Mouse (Mus musculus): ENCODE results near the gene Ipcef1.

The Ipcef1 gene

DNA sequence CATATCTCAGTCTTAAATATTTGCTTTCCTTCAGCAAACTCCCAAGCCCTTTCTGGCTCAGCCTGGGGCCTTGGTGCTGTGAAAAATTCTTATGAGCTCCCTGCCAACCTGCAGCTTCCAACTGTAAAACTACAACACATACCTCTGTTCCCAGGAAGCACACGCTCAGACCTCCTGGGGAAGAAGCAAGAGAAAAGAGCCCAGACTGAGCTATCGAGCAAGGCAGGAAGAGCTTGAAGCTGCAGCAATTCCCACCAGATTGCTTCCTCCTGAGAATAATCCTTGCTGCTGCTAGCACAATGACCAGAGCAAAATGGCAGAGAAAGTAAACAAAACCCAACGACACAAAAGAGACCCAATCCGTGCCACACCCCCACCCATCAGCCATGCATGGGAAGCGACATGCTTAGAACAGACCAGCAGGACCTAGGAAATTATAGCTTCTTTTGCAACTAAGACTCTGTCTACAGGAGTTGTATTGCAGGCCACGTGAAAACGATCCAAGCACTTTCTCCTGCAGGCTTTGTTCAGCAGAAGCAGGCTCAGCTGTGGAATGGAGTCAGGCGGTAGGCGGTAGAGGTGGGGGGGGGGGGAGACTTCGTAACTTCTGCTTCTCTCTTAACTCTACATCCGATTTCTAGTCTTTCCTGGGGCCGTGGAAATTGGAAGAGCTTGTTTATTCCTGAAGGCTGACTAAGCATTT lies at the start of gene Ipcef1:
TSS of gene Ipcef1 (minus strand) at position 164 of the 703 bp plus-strand sequence.
- no peak for DNase-seq (ENCODE audit: low read depth, low spot score)

DNA sequence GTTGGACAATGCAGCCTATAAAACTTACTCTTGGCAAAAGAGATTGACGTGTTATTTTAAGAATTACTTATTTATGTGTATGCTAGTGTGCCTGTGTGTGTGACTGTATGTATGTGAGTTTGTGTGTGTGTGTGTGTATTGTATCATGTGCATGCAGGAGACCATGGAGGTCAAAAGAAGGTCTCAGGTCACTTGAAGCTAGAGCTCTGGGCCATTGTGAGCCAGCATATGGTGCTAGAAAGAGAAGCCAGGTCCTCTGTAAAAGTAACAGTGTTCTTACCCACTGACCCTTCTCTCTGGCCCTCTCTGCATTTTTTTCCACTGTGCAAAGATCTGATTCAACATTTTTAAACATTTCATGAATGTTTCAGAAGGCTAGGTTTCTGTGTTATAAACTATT lies 25.7 kb upstream of the Ipcef1 start:
- DNase-seq (ENCODE audit: low read depth, low spot score) = no peak

DNA sequence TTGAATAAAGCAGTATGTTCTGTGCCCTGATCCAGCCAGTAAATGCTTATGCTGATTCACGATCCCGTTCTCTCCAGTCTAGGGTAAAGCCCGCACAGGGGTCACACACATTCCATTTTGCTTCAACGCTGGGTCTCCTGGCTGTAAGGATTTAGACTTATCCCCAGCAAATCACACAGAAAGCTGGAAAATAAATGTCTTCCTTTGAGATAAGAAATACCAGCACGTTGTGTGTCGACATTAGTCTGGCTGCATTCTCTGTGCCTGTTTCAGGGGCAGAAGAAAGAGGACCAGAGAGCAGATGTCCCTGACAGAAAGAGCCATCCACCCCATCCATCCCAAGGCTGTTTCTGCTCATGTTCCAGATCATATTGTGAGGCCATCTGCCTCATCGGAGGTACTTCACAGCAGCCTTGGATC lies 25.1 kb upstream of the Ipcef1 start:
- no peak for DNase-seq (ENCODE audit: low read depth, low spot score)

DNA sequence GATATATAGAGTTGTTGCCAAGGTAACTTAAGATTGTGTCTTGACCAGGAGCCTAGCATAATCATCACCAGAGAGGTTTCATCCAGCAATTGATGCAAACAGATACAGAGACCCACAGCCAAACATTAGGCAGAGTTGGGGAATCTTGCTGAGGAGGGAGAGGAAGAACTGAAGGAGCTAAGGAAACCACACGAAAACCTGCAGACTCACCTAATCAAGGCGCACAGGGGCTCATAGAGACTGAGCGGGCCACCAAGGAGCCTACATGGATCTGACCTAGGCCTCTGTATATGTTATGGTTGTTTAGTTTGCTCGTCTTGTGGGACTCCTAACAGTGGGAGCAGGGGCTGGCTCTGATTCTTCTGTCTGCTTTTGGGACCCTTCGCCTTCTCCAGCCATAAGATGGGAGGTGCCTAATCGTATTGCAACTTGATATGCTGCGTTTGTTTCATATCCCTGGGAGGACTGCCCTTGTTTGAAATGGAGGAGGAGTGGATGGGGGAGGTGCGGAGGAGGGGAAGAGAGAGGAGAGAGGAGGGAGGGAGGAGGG lies 24.5 kb upstream of the Ipcef1 start:
- DNase-seq (ENCODE audit: low read depth, low spot score) = no peak

DNA sequence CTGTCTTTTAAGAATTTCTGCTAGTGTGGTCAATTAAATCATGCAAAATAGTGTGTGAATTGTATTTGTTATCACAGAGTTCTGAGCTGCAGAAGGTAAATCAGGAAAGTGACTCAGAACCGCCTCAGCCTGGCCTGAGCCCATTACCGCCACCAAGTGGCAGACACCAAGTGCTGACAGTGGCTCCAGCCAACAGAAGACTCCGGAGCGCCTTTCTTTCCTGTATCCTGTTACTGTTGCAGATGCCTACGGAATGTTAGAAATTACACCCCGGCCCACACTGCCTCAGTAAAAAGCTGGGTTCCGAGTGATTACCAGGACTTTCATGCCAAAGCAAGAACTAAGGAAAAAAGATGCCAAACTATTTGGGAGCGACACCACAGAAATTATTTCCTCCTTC lies 23.9 kb upstream of the Ipcef1 start:
- DNase-seq (ENCODE audit: low read depth, low spot score) = peak; percentile 38

DNA sequence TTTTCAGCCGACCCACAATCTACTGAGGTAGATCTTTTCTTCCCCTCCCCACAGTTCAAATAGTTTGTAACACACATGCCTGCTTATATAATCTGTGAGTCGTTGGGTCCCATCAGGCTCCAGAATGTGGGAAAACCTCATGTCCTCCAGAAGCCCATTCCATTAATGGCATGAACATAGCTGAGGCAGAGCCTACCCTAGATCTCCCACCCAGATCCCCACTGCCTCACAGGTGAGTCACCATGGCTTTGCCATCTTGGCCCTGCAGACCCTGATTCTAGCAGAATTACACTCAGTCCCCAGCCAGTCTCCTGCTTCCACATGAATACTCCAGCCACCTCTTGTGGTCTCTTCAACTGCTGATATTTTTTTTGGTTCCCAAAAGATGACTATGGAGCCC lies 23.4 kb upstream of the Ipcef1 start:
- no peak for DNase-seq (ENCODE audit: low read depth, low spot score)

DNA sequence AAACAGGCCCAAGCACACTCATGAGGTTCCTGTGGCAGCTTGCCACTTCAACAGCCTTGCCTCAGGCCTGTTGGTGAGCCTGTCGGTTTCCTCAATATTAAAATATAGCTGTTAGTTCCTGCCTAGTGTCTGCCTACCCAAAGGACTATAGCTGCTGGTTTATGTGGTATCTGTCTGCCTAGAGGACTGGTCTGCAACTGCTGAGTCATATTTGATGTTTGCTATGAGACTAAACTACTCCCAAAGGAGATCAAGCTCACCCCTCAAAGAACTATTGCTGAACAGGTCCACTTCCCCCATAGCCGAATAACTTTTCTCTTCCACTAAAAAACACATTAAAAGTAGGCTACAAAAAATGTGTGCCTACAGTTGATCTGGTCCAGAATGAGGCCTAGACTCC lies 22.0 kb upstream of the Ipcef1 start:
- no peak for DNase-seq (ENCODE audit: low read depth, low spot score)

DNA sequence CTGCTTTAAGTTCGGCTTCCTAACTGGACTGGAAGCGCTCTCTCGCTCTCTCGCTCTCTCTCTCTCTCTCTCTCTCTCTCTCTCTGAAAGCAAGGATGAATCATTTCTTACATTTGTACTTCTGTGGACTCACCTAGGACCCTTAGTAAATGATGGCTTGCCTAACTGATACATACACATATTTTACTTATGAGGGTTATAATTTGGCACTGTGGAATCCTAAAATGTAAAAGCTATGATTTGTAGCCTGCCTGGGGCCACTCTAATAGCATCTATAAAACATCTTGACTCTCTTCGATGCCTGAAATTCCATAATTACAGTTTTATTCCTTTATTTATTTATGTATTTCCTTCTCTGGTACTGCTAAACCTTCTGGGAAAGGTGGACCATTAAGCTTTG lies 18.6 kb upstream of the Ipcef1 start:
- no peak for DNase-seq (ENCODE audit: low read depth, low spot score)

DNA sequence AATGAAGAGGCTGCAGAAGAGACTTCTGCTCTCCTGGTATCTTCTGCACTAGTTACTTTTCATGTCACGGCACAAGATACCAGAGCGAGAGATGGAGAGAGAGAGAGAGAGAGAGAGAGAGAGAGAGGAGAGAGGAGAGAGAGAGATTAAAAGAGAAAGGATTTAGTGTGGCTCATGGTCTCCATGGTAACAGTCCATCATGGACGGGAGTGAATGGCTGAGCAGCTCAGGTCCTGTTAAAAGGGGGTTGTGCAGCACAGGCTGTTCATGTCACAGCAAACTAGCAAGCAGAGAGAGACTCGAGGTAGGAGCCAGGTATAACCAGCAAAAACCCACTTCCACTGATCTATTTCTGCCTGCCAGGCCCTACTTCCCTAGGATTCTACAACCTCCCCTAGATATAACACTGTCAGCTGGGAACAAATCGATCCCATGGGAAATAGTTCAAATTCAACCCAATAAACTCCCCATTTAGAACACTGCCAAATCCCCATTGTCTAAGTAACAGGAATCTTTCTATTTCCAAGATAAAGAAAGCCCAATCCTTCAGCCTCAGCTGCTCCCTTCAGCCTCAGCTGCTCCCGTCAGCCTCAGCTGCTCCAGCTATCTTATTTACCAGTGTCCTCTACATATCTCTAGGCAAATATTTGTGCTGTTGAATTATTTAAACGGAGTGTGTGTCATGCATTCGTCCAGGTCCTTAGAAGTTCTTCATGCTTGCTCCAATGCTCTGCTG lies 18.0 kb upstream of the Ipcef1 start:
- DNase-seq (ENCODE audit: low read depth, low spot score) = no peak

DNA sequence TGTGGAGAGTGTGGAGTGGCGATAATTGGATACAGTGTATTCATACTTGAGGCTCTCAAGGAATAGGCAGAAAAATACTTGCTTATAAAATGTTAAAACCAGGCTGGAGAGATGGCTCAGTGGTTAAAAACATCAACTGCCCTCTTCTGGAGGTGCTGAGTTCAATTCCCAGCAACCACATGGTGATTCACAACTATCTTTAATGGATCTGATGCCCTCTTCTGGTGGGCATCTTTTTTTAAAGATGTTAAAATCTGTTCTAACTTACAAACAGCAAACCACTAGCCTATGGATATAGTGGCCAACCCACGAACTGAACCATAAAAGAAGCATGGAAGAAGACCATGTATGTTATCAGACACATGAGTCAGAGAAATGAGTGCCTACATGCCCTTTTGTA lies 16.8 kb upstream of the Ipcef1 start:
- DNase-seq (ENCODE audit: low read depth, low spot score) = no peak

DNA sequence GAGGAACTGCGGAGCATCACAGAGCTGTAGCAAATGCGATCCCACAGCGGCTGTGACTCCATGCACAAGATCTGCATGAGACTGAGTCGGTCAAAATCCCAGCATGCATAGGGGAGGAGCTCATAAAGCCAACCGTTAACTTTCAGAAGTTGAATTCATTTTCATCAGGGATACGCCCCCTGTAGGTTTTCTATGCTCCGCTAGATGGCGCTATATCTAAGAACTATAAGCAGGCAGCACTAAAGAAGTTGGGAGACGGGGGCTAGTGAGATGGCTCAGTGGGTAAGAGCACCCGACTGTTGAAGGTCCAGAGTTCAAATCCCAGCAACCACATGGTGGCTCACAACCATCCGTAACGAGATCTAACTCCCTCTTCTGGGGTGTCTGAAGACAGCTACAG lies 16.3 kb upstream of the Ipcef1 start:
- DNase-seq (ENCODE audit: low read depth, low spot score) = no peak

DNA sequence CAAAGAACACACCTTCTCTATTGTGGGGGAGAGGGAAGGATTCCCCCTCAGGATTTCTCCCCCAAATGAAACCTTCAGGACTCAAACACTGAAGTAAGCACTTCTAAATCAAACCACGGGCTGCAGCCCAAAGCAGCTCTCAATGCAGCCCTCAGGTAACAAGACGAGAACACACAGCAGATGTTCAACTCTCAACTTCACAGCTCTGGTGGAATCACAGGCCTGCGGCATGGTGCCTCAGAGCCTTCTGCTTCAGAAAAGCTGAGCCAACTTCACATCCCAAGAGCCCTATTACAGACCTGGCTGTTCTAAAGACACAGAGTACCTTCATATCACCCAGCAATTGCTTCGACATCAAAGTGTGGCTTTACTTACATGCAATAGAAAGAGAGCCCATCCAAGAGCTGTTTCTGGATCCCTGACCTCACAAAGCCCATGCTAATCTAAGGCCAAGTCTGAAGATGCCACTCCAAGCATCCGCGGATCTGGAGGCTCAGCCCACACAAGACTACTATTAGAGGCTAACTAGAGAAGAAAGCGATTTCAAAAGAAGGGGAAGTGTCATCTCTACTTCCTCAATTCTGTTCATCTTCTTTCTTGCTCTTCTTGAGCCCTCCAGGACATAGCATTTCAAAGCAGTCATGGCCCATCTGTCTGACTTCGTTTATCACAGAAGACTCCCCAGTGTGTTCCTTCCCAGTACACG lies 11.6 kb upstream of the Ipcef1 start:
- peak; percentile 4 for DNase-seq (ENCODE audit: low read depth, low spot score)

DNA sequence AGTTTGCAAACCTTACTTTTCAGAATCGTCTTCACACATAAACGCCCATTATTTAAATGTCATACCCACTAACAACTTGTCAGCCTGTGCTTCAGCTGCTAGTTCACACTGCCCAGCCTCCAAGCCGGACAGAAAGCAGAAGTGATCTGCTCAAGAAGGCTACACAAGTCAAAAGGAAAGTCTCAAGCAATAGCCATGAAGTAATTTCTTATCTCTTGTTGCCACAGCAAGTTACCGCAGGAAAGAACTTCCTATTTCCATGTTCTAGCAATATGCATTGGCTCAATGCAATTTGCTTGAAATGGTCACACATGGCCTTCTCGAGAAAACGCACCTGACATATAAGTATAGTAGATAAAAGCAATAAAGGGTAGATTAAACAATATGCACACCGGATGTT lies 10.7 kb upstream of the Ipcef1 start:
- DNase-seq (ENCODE audit: low read depth, low spot score) = peak; percentile 25

DNA sequence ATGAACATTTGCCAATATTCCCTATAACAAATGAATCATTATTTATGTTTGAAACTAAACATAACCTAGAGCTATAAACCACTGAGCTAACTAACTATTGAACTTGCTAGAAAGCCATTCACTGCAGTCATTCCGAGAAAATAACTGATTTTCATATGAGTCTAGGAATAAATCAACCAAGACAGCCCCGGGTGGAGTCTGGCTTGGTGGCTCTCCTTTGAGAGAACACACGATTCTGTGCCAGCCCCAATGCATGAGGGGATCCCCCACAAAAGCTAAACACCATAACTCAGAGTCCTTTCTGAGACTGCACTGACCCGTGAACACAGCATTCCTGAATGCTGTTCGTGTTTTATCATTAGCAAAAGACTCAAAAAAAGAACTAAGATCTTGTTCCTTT lies 8.0 kb upstream of the Ipcef1 start:
- no peak for DNase-seq (ENCODE audit: low read depth, low spot score)

DNA sequence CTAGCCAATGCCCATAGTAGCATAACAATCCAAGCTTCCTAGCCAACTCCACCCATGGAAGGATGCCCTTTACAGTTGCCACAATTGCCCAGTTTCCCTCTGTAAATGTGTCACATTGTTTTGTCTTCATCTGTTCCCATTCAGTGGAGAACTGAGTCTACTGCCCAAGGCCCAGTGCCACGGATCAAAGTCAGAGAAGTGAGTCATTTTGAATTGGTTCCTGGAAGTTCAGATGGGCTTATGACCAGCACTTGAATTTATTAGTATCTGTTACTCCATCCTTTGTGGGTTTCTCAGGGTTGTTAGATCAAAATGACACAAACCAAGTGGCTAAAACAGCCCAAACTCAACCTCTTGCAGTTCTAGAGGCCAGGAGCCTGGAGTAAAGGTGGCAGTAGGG lies 5.3 kb upstream of the Ipcef1 start:
- DNase-seq (ENCODE audit: low read depth, low spot score) = no peak

DNA sequence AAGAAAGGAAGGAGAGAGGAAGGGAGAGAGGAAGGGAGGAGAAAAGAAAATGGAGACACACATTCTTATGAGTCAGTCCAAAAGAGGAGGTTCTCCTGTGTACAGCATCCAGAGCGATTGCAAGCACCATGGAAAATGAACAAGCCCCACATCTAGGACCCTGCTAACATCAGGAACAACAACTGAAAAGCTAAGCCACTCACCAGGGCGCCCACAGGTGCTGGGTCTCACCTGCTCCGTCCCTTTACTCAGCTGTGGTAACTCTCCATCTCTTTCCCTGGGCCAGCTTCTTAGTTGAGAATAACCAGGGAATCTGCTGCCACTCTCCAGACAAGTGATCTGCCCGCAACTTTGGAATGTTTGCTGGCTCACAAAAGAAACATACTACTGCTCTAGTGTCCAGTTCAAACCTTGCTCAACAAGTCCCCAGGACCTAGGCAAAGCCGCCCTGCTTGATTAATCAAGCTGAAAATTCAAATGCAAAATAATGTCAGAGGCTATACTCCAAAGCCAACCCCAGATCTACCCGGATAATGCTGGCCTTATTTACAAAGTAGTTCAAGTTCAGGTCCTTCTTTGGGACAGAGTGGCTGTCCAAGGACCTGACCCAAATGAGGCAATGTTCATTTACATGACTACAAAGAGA lies 2.4 kb upstream of the Ipcef1 start:
- DNase-seq (ENCODE audit: low read depth, low spot score) = no peak

DNA sequence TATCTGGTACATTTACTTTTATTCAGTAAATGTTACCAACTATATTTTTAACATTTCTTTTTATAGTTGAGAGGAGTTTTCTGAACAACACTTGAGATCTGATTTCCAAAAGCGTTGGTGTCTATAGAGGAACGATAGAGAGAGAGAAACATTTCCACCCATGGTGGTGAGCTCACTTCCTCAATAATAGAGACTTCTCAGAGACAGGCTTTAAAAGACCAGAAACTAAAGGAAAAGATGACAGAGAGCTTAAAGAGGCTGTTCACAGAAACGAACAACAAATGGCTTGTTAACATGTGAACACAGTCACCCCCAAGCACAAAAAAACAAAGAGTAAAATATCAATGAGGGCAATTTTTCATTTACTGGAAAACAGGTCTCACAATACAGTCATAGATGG lies 2.4 kb downstream of the Ipcef1 start:
- DNase-seq (ENCODE audit: low read depth, low spot score) = no peak

DNA sequence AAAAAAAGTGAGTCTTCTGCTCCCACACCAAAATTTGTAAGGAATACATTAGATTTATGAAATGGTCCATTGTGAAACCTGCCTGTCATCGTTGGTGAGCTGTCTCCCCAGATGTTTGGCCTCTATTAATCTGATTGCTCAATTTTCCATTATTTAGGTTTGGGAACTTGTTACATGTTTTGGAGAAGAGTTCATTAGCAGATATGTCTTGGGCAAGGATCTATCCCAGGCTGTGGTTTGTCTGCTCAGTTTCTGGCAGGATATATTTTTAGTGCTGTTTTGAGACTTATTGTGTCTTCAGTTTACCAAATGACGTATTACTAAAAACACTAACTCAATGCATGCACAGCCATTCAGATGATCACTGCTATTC lies 4.4 kb downstream of the Ipcef1 start:
- DNase-seq (ENCODE audit: low read depth, low spot score) = no peak

DNA sequence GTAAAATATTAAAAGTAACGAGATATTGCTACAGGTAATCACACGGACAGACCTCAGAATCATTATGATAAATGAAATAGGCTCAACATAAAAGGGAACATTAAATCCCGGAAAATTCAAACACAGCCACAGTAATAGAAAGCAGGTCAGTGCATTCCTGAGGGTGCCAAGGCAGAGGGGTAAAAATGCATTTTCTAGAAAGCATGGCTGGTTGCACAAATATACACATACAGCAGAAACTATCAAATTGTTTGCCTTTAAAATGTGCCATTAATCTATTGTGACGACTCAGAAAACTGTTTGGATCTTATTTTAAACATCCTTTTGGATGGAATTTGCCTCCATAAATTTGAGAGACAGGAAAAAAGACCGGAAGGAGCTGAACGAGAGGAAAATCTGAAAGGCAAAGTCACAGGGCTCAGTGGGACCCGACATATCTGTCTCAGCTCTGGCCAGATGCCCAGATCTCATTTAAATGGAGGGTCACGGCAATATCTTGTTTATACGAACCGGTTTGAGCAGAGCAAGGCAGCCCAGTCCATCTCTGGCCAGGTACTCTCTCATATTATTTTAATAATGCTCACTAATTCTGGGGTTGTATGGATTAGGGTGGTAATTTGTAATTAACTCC lies 4.9 kb downstream of the Ipcef1 start:
- no peak for DNase-seq (ENCODE audit: low read depth, low spot score)

DNA sequence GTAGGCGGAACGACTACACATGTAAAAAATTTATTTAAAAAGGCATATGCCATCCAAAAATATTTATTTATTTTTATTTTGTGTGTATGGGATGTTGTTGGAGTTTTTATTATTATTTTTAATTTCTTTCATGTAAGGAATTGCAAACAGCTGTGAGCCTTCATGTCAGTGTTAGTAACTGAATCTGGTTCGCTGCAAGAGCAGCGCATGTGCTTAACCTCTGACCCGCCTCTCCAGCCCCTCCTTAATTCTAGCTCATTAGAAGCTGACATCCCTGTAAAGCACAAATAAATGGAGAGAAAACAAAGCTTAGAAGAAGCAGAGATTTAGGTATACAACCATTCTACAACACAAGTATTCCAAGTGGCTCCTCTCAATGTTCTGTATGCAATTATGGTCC lies 8.4 kb downstream of the Ipcef1 start:
- DNase-seq (ENCODE audit: low read depth, low spot score) = no peak

DNA sequence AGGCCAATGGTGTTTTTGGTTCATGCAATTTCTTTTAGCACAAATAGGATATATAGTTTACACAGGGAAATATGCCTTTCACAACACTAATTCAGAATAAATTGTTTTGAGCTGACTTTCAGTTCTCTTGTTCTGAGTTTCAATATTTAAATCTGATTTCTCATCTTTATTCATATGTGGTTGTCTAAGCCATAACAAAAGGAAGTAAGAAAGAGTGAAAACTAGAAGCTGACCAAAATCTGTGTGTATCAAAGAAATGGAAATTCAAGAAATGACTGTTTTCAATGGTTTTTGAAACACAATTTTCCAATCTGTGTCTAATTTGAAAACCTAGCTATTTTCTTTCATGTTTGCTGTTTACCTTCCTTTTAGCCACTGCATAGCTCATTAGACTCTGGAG lies 11.2 kb downstream of the Ipcef1 start:
- no peak for DNase-seq (ENCODE audit: low read depth, low spot score)

DNA sequence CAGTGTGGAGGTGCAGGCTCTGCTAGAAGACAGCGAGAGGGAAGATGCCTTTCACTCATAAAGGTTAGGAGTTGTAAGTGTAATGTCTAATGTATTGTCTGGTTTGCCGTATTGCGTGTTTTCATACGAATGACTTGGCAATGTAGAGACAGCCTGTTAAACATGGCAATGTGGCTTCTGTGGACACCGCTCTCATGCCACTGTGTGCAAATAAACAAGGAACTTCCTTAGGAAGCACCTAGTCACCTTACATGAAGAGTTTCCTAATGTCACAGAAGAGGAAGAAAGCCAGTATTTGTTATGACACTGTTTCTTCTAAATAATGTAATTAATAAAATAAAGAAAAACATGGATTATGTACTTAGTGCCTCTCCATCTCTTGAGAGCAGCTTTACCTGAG lies 15.1 kb downstream of the Ipcef1 start:
- no peak for DNase-seq (ENCODE audit: low read depth, low spot score)
